Mouse (Mus musculus) intestine, embryonic 16.5 days (tissue): ENCODE results near the gene 1700016D06Rik. TPM values are rescaled to one million over a fixed set of nuclear protein-coding genes. Genes with fewer than 3 reads are reported as not detected.

Experiments
- ATAC-seq: fragments of 200-750 bp; cut with Nextera tagmentation; 2 replicates; pipeline ENCODE4 v1.8.0; 2017; ENCODE audit warnings: moderate TSS enrichment, moderate library complexity
- H3K27ac ChIP-seq: fragments of 300-500 bp; sonication (generic); 2 replicates; pipeline ENCODE4 v1.5.1; 2014; ENCODE audit warnings: mild to moderate bottlenecking, low read length
- H3K27me3 ChIP-seq: fragments of 300-500 bp; sonication (generic); replicated peaks from 2 replicates; pipeline ENCODE4 v1.6.1; 2014; ENCODE audit warnings: low read length, control low read depth, mixed read lengths; ENCODE audit not compliant: control insufficient read depth, insufficient read depth
- H3K36me3 ChIP-seq: fragments of 300-500 bp; sonication (generic); 2 replicates; pipeline ENCODE4 v1.6.1; 2014; ENCODE audit warnings: low read length, control low read depth; ENCODE audit not compliant: control insufficient read depth, insufficient read depth
- H3K4me1 ChIP-seq: fragments of 300-500 bp; sonication (generic); 2 replicates; pipeline ENCODE4 v1.6.1; 2014; ENCODE audit warnings: low read length, control low read depth, mixed read lengths; ENCODE audit not compliant: control insufficient read depth, insufficient read depth
- H3K4me2 ChIP-seq: fragments of 300-500 bp; sonication (generic); 2 replicates; pipeline ENCODE4 v1.6.1; 2014; ENCODE audit warnings: low read depth, low read length, control low read depth
- H3K4me3 ChIP-seq: fragments of 300-500 bp; sonication (generic); 2 replicates; pipeline ENCODE4 v1.5.1; 2014; ENCODE audit warnings: mild to moderate bottlenecking, low read length
- H3K9ac ChIP-seq: fragments of 300-500 bp; sonication (generic); 2 replicates; pipeline ENCODE4 v1.6.1; 2014; ENCODE audit warnings: low read depth, low read length
- H3K9me3 ChIP-seq: fragments of 300-500 bp; sonication (generic); 2 replicates; pipeline ENCODE4 v1.6.1; 2016; ENCODE audit warnings: low read length, control low read depth; ENCODE audit not compliant: control insufficient read depth
- WGBS: fragments of 180-500 bp; shearing (Covaris S2); extraction: QIAGEN DNeasy Blood & Tissue Kit; methylation state at CpG from one replicate; pipeline ENCODE4 v1.1.7; 2014; 5-methylcytosine and 5-hydroxymethylcytosine counted together
- polyA plus RNA-seq: library from polyadenylated mRNA; unstranded; fragments of >200 nt; fragmentation: Nextera tagmentation; extraction: Ambion mirVana; gene quantifications from 2 replicates; pipeline ENCODE4 v1.2.1, GENCODE M21; 2015

Gene 1700016D06Rik
- polyA plus RNA-seq = not detected in 2 replicates

- H3K9me3 ChIP-seq = no peaks in the 10 kb centered on the region; the same call in 1 of the 2 replicates
- peak within 1 kb of the TSS; percentile 38 for H3K4me2 ChIP-seq
- H3K4me1 ChIP-seq = peaks cover 11% of the 10 kb centered on the region
- no peaks in the 10 kb centered on the region for H3K27me3 ChIP-seq
- H3K27ac ChIP-seq = no peak within 1 kb of the TSS
- no peak within 1 kb of the TSS; the same call in 1 of the 2 replicates for H3K9ac ChIP-seq
- H3K36me3 ChIP-seq = no peaks in the 10 kb centered on the region
- no peak within 1 kb of the TSS; the same call in 1 of the 2 replicates for H3K4me3 ChIP-seq
- no peak for ATAC-seq
- WGBS = 46% methylated on average over 6 of the region's 6 CpGs
These were observed at the start of gene 1700016D06Rik for GRCm38 (mm10) chr8:11701033-11701362. Gene 1700016D06Rik (minus strand): TSS chr8:11701063.

- H3K36me3 ChIP-seq = no peaks in the 10 kb centered on the region
- no peak overlapping the region for H3K4me3 ChIP-seq
- no peak overlapping the region for H3K27ac ChIP-seq
- WGBS = 48% methylated on average over 6 of the region's 6 CpGs
- H3K4me1 ChIP-seq = peaks cover 2% of the 10 kb centered on the region; the same call in 1 of the 2 replicates
- H3K9ac ChIP-seq = no peak overlapping the region
- ATAC-seq = no peak
- H3K27me3 ChIP-seq = no peaks in the 10 kb centered on the region
- H3K9me3 ChIP-seq = no peaks in the 10 kb centered on the region
- H3K4me2 ChIP-seq = no peak overlapping the region
These were observed 48.6 kb upstream of the 1700016D06Rik start for GRCm38 (mm10) chr8:11749472-11749871.

GRCm38 (mm10) chr8:11746850-11747600 lies 46.2 kb upstream of the 1700016D06Rik start:
- no peaks in the 10 kb centered on the region for H3K27me3 ChIP-seq
- peak; percentile 55 for ATAC-seq
- H3K4me3 ChIP-seq = no peak overlapping the region
- no peaks in the 10 kb centered on the region for H3K9me3 ChIP-seq
- H3K27ac ChIP-seq = no peak overlapping the region
- WGBS = 66% methylated on average over 11 of the region's 11 CpGs
- H3K36me3 ChIP-seq = no peaks in the 10 kb centered on the region
- no peak overlapping the region for H3K9ac ChIP-seq
- H3K4me2 ChIP-seq = no peak overlapping the region
- H3K4me1 ChIP-seq = peaks cover 2% of the 10 kb centered on the region; the same call in 1 of the 2 replicates

- WGBS = 49% methylated on average over 10 of the region's 10 CpGs
- H3K27ac ChIP-seq = no peak overlapping the region
- H3K27me3 ChIP-seq = no peaks in the 10 kb centered on the region
- ATAC-seq = no peak
- H3K9me3 ChIP-seq = no peaks in the 10 kb centered on the region
- no peak overlapping the region for H3K9ac ChIP-seq
- no peak overlapping the region for H3K4me2 ChIP-seq
- H3K4me3 ChIP-seq = no peak overlapping the region
- H3K36me3 ChIP-seq = no peaks in the 10 kb centered on the region
- H3K4me1 ChIP-seq = peaks cover 2% of the 10 kb centered on the region; the same call in 1 of the 2 replicates
These were observed 42.7 kb upstream of the 1700016D06Rik start for GRCm38 (mm10) chr8:11743580-11743979.

GRCm38 (mm10) chr8:11740857-11741256 lies 40.0 kb upstream of the 1700016D06Rik start:
- no peak for ATAC-seq
- no peak overlapping the region for H3K27ac ChIP-seq

GRCm38 (mm10) chr8:11739082-11739481 lies 38.2 kb upstream of the 1700016D06Rik start:
- Histone ChIP-seq H3K4me3 (no peak overlapping the region), H3K9me3 (no peaks in the 10 kb centered on the region), H3K27ac (no peak overlapping the region), H3K36me3 (no peaks in the 10 kb centered on the region), H3K9ac (no peak overlapping the region), H3K4me1 (no peaks in the 10 kb centered on the region), H3K4me2 (no peak overlapping the region), H3K27me3 (no peaks in the 10 kb centered on the region)
- WGBS = 75% methylated on average over 5 of the region's 5 CpGs
- ATAC-seq = no peak

More at GRCm38 (mm10) chr8:11740857-11741256, 40.0 kb upstream of the 1700016D06Rik start:
- Histone ChIP-seq H3K9ac (no peak overlapping the region), H3K36me3 (no peaks in the 10 kb centered on the region), H3K4me2 (no peak overlapping the region), H3K27me3 (no peaks in the 10 kb centered on the region), H3K4me1 (no peaks in the 10 kb centered on the region), H3K9me3 (no peaks in the 10 kb centered on the region), H3K4me3 (no peak overlapping the region)
- 85% methylated on average over 2 of the region's 2 CpGs for WGBS

- H3K36me3 ChIP-seq = no peaks in the 10 kb centered on the region
- H3K27me3 ChIP-seq = no peaks in the 10 kb centered on the region
- H3K4me1 ChIP-seq = no peaks in the 10 kb centered on the region
- 80% methylated on average over 6 of the region's 6 CpGs for WGBS
- no peaks in the 10 kb centered on the region for H3K9me3 ChIP-seq
- no peak overlapping the region for H3K9ac ChIP-seq
- no peak overlapping the region for H3K4me3 ChIP-seq
- H3K4me2 ChIP-seq = no peak overlapping the region
- no peak overlapping the region for H3K27ac ChIP-seq
- no peak for ATAC-seq
These were observed 36.2 kb upstream of the 1700016D06Rik start for GRCm38 (mm10) chr8:11737096-11737495.

GRCm38 (mm10) chr8:11735672-11736235 lies 34.9 kb upstream of the 1700016D06Rik start:
- Histone ChIP-seq H3K9me3 (no peaks in the 10 kb centered on the region), H3K27ac (no peak overlapping the region), H3K9ac (no peak overlapping the region), H3K4me1 (no peaks in the 10 kb centered on the region), H3K36me3 (no peaks in the 10 kb centered on the region), H3K27me3 (no peaks in the 10 kb centered on the region), H3K4me3 (no peak overlapping the region), H3K4me2 (no peak overlapping the region)
- peak; percentile 79 for ATAC-seq
- 71% methylated on average over 15 of the region's 15 CpGs for WGBS

- Histone ChIP-seq H3K9me3 (no peaks in the 10 kb centered on the region), H3K27me3 (peaks cover 40% of the 10 kb centered on the region), H3K4me1 (peaks cover 7% of the 10 kb centered on the region), H3K27ac (no peak overlapping the region), H3K4me3 (no peak overlapping the region), H3K36me3 (no peaks in the 10 kb centered on the region), H3K9ac (no peak overlapping the region), H3K4me2 (no peak overlapping the region)
- ATAC-seq = no peak
- 63% methylated on average over 12 of the region's 12 CpGs for WGBS
These were observed 29.5 kb upstream of the 1700016D06Rik start for GRCm38 (mm10) chr8:11730271-11730940.
